Mouse (Mus musculus): ENCODE results near the gene Mylk3. TPM values are rescaled to one million over a fixed set of nuclear protein-coding genes. Genes with fewer than 3 reads are reported as not detected.

Gene Mylk3
- polyA plus RNA-seq, 1 experiment from 2014 or later: 0.60 TPM

- Histone ChIP-seq H3K4me3 (ENCODE audit: low read depth, low read length) (no peak overlapping the region), H3K4me1 (ENCODE audit: control insufficient read depth, insufficient read depth, low read length) (no peaks in the 10 kb centered on the region), H3K9me3 (replicated peaks; ENCODE audit: control insufficient read depth, low read length) (no peaks in the 10 kb centered on the region), H3K9ac (ENCODE audit: low read length) (no peak overlapping the region), H3K36me3 (ENCODE audit: control insufficient read depth, insufficient read depth, low read length) (no peaks in the 10 kb centered on the region), H3K27me3 (replicated peaks; ENCODE audit: control insufficient read depth, insufficient read depth, low read length) (no peaks in the 10 kb centered on the region), H3K27ac (ENCODE audit: low read depth, low read length) (no peak overlapping the region), H3K4me2 (ENCODE audit: low read length) (no peak overlapping the region)
- WGBS: 62% methylated on average over 4 of the region's 4 CpGs
- ATAC-seq (no peak), DNase-seq (ENCODE audit: low spot score) (no peak)
Measured at GRCm38 (mm10) chr8:85374286-85374685, 11.9 kb downstream of the Mylk3 start.

GRCm38 (mm10) chr8:85373435-85374039 is 12.6 kb downstream of the Mylk3 start:
- ATAC-seq: no peak
- no peaks in the 10 kb centered on the region for H3K36me3 ChIP-seq (ENCODE audit: control insufficient read depth, insufficient read depth, low read length)
- H3K27me3 ChIP-seq (replicated peaks; ENCODE audit: control insufficient read depth, insufficient read depth, low read length): no peaks in the 10 kb centered on the region
- DNase-seq (ENCODE audit: low spot score): no peak
- H3K4me1 ChIP-seq (ENCODE audit: control insufficient read depth, insufficient read depth, low read length): no peaks in the 10 kb centered on the region
- no peaks in the 10 kb centered on the region for H3K9me3 ChIP-seq (replicated peaks; ENCODE audit: control insufficient read depth, low read length)
- H3K9ac ChIP-seq (ENCODE audit: low read length): no peak overlapping the region
- H3K27ac ChIP-seq (ENCODE audit: low read depth, low read length): no peak overlapping the region
- H3K4me2 ChIP-seq (ENCODE audit: low read length): no peak overlapping the region
- H3K4me3 ChIP-seq (ENCODE audit: low read depth, low read length): no peak overlapping the region
- WGBS: 70% methylated on average over 5 of the region's 5 CpGs

- H3K9ac ChIP-seq (ENCODE audit: low read length): no peak overlapping the region
- no peak for ATAC-seq
- H3K4me1 ChIP-seq (ENCODE audit: control insufficient read depth, insufficient read depth, low read length): no peaks in the 10 kb centered on the region
- H3K4me2 ChIP-seq (ENCODE audit: low read length): no peak overlapping the region
- H3K4me3 ChIP-seq (ENCODE audit: low read depth, low read length): no peak overlapping the region
- H3K27me3 ChIP-seq (replicated peaks; ENCODE audit: control insufficient read depth, insufficient read depth, low read length): no peaks in the 10 kb centered on the region
- no peaks in the 10 kb centered on the region for H3K9me3 ChIP-seq (replicated peaks; ENCODE audit: control insufficient read depth, low read length)
- no peaks in the 10 kb centered on the region for H3K36me3 ChIP-seq (ENCODE audit: control insufficient read depth, insufficient read depth, low read length)
- no peak overlapping the region for H3K27ac ChIP-seq (ENCODE audit: low read depth, low read length)
- no peak for DNase-seq (ENCODE audit: low spot score)
- WGBS: 97% methylated on average over 1 of the region's 1 CpGs
Measured at GRCm38 (mm10) chr8:85372465-85372839, 13.7 kb downstream of the Mylk3 start.

GRCm38 (mm10) chr8:85371736-85372464 is 14.2 kb downstream of the Mylk3 start:
- H3K36me3 ChIP-seq (ENCODE audit: control insufficient read depth, insufficient read depth, low read length): no peaks in the 10 kb centered on the region
- 84% methylated on average over 5 of the region's 5 CpGs for WGBS
- no peak for ATAC-seq

GRCm38 (mm10) chr8:85365176-85365575 is 21.0 kb downstream of the Mylk3 start:
- no peak for DNase-seq (ENCODE audit: low spot score)
- H3K9ac ChIP-seq (ENCODE audit: low read length): no peak overlapping the region
- WGBS: 60% methylated on average over 6 of the region's 6 CpGs
- H3K27me3 ChIP-seq (replicated peaks; ENCODE audit: control insufficient read depth, insufficient read depth, low read length): no peaks in the 10 kb centered on the region
- no peak overlapping the region for H3K4me3 ChIP-seq (ENCODE audit: low read depth, low read length)
- no peaks in the 10 kb centered on the region for H3K36me3 ChIP-seq (ENCODE audit: control insufficient read depth, insufficient read depth, low read length)
- H3K27ac ChIP-seq (ENCODE audit: low read depth, low read length): no peak overlapping the region
- no peak overlapping the region for H3K4me2 ChIP-seq (ENCODE audit: low read length)
- no peaks in the 10 kb centered on the region for H3K4me1 ChIP-seq (ENCODE audit: control insufficient read depth, insufficient read depth, low read length)
- no peak for ATAC-seq
- no peaks in the 10 kb centered on the region for H3K9me3 ChIP-seq (replicated peaks; ENCODE audit: control insufficient read depth, low read length)

More at GRCm38 (mm10) chr8:85371736-85372464, 14.2 kb downstream of the Mylk3 start:
- Histone ChIP-seq H3K9ac (ENCODE audit: low read length) (no peak overlapping the region), H3K9me3 (replicated peaks; ENCODE audit: control insufficient read depth, low read length) (no peaks in the 10 kb centered on the region), H3K4me2 (ENCODE audit: low read length) (no peak overlapping the region), H3K27ac (ENCODE audit: low read depth, low read length) (no peak overlapping the region), H3K4me3 (ENCODE audit: low read depth, low read length) (no peak overlapping the region), H3K27me3 (replicated peaks; ENCODE audit: control insufficient read depth, insufficient read depth, low read length) (no peaks in the 10 kb centered on the region), H3K4me1 (ENCODE audit: control insufficient read depth, insufficient read depth, low read length) (no peaks in the 10 kb centered on the region)
- no peak for DNase-seq (ENCODE audit: low spot score)

GRCm38 (mm10) chr8:85364628-85365027 is 21.5 kb downstream of the Mylk3 start:
- no peaks in the 10 kb centered on the region for H3K36me3 ChIP-seq (ENCODE audit: control insufficient read depth, insufficient read depth, low read length)
- H3K4me1 ChIP-seq (ENCODE audit: control insufficient read depth, insufficient read depth, low read length): no peaks in the 10 kb centered on the region
- DNase-seq (ENCODE audit: low spot score): no peak
- no peaks in the 10 kb centered on the region for H3K27me3 ChIP-seq (replicated peaks; ENCODE audit: control insufficient read depth, insufficient read depth, low read length)
- H3K4me2 ChIP-seq (ENCODE audit: low read length): no peak overlapping the region
- no peak overlapping the region for H3K4me3 ChIP-seq (ENCODE audit: low read depth, low read length)
- no peaks in the 10 kb centered on the region for H3K9me3 ChIP-seq (replicated peaks; ENCODE audit: control insufficient read depth, low read length)
- ATAC-seq: no peak
- WGBS: 87% methylated on average over 11 of the region's 11 CpGs
- H3K9ac ChIP-seq (ENCODE audit: low read length): no peak overlapping the region
- no peak overlapping the region for H3K27ac ChIP-seq (ENCODE audit: low read depth, low read length)

GRCm38 (mm10) chr8:85363406-85363805 is 22.7 kb downstream of the Mylk3 start:
- H3K9ac ChIP-seq (ENCODE audit: low read length): no peak overlapping the region
- DNase-seq (ENCODE audit: low spot score): no peak
- no peaks in the 10 kb centered on the region for H3K9me3 ChIP-seq (replicated peaks; ENCODE audit: control insufficient read depth, low read length)
- no peaks in the 10 kb centered on the region for H3K27me3 ChIP-seq (replicated peaks; ENCODE audit: control insufficient read depth, insufficient read depth, low read length)
- WGBS: 60% methylated on average over 6 of the region's 6 CpGs
- no peak overlapping the region for H3K4me2 ChIP-seq (ENCODE audit: low read length)
- H3K27ac ChIP-seq (ENCODE audit: low read depth, low read length): no peak overlapping the region
- no peak overlapping the region for H3K4me3 ChIP-seq (ENCODE audit: low read depth, low read length)
- H3K4me1 ChIP-seq (ENCODE audit: control insufficient read depth, insufficient read depth, low read length): no peaks in the 10 kb centered on the region
- H3K36me3 ChIP-seq (ENCODE audit: control insufficient read depth, insufficient read depth, low read length): no peaks in the 10 kb centered on the region
- no peak for ATAC-seq

- H3K27ac ChIP-seq (ENCODE audit: low read depth, low read length): no peak overlapping the region
- H3K4me3 ChIP-seq (ENCODE audit: low read depth, low read length): no peak overlapping the region
- H3K4me1 ChIP-seq (ENCODE audit: control insufficient read depth, insufficient read depth, low read length): no peaks in the 10 kb centered on the region
- H3K27me3 ChIP-seq (replicated peaks; ENCODE audit: control insufficient read depth, insufficient read depth, low read length): no peaks in the 10 kb centered on the region
- H3K9ac ChIP-seq (ENCODE audit: low read length): no peak overlapping the region
- H3K4me2 ChIP-seq (ENCODE audit: low read length): no peak overlapping the region
- 84% methylated on average over 4 of the region's 4 CpGs for WGBS
- no peak for DNase-seq (ENCODE audit: low spot score)
- ATAC-seq: no peak
- H3K36me3 ChIP-seq (ENCODE audit: control insufficient read depth, insufficient read depth, low read length): no peaks in the 10 kb centered on the region
- H3K9me3 ChIP-seq (replicated peaks; ENCODE audit: control insufficient read depth, low read length): no peaks in the 10 kb centered on the region
Measured at GRCm38 (mm10) chr8:85362211-85362610, 23.9 kb downstream of the Mylk3 start.

GRCm38 (mm10) chr8:85353287-85353686 is 32.9 kb downstream of the Mylk3 start:
- 81% methylated on average over 4 of the region's 4 CpGs for WGBS
- no peak for ATAC-seq
- no peaks in the 10 kb centered on the region for H3K36me3 ChIP-seq (ENCODE audit: control insufficient read depth, insufficient read depth, low read length)

More at GRCm38 (mm10) chr8:85353287-85353686, 32.9 kb downstream of the Mylk3 start:
- H3K27ac ChIP-seq (ENCODE audit: low read depth, low read length): no peak overlapping the region
- no peak for DNase-seq (ENCODE audit: low spot score)
- no peak overlapping the region for H3K4me3 ChIP-seq (ENCODE audit: low read depth, low read length)
- no peaks in the 10 kb centered on the region for H3K4me1 ChIP-seq (ENCODE audit: control insufficient read depth, insufficient read depth, low read length)
- no peaks in the 10 kb centered on the region for H3K9me3 ChIP-seq (replicated peaks; ENCODE audit: control insufficient read depth, low read length)
- H3K9ac ChIP-seq (ENCODE audit: low read length): no peak overlapping the region
- H3K27me3 ChIP-seq (replicated peaks; ENCODE audit: control insufficient read depth, insufficient read depth, low read length): no peaks in the 10 kb centered on the region
- no peak overlapping the region for H3K4me2 ChIP-seq (ENCODE audit: low read length)
